Mouse (Mus musculus) heart, embryonic 16.5 days (tissue): ENCODE measurements at regions not wholly inside any gene's neighbourhood (a gene's known extent, or its start where the extent isn't known, plus 50 kb on each side); places are given as distances from the start of the nearest gene placed in this dataset.

ENCODE experiments used
- ATAC-seq: fragments of 200-750 bp; cut with Nextera tagmentation; replicated peaks from 2 replicates; pipeline ENCODE4 v1.8.0; 2017; ENCODE audit warnings: moderate number of reproducible peaks; ENCODE audit not compliant: insufficient read depth, low FRiP score; ENCODE audit errors: extremely low read depth
- H3K27ac ChIP-seq: fragments of 300-500 bp; sonication (generic); 2 replicates; pipeline ENCODE4 v1.5.1; 2014; ENCODE audit warnings: mild to moderate bottlenecking, low read length, control low read depth, moderate library complexity
- H3K27me3 ChIP-seq: fragments of 300-500 bp; sonication (generic); 2 replicates; pipeline ENCODE4 v1.6.1; 2014; ENCODE audit warnings: low read length, mixed read lengths; ENCODE audit not compliant: control insufficient read depth, insufficient read depth
- H3K36me3 ChIP-seq: fragments of 300-500 bp; sonication (generic); 2 replicates; pipeline ENCODE4 v1.6.1; 2014; ENCODE audit not compliant: control insufficient read depth, insufficient read depth
- H3K4me1 ChIP-seq: fragments of 300-500 bp; sonication (generic); 2 replicates; pipeline ENCODE4 v1.6.1; 2014; ENCODE audit warnings: low read length, mixed read lengths; ENCODE audit not compliant: control insufficient read depth, insufficient read depth
- H3K4me2 ChIP-seq: fragments of 300-500 bp; sonication (generic); 2 replicates; pipeline ENCODE4 v1.6.1; 2014; ENCODE audit warnings: low read depth, mild to moderate bottlenecking, control low read depth, low read length
- H3K4me3 ChIP-seq: fragments of 300-500 bp; sonication (generic); 2 replicates; pipeline ENCODE4 v1.5.1; 2014; ENCODE audit warnings: mild to moderate bottlenecking, control low read depth, low read length
- H3K9ac ChIP-seq: fragments of 300-500 bp; sonication (generic); 2 replicates; pipeline ENCODE4 v1.6.1; 2014; ENCODE audit warnings: low read length, control low read depth
- H3K9me3 ChIP-seq: fragments of 300-500 bp; sonication (generic); replicated peaks from 2 replicates; pipeline ENCODE4 v1.6.1; 2016; ENCODE audit warnings: low read length; ENCODE audit not compliant: control insufficient read depth
- WGBS: fragments of 180-500 bp; shearing (Covaris S2); extraction: QIAGEN DNeasy Blood & Tissue Kit; methylation state at CpG from one replicate; pipeline ENCODE4 v1.1.7; 2014; 5-methylcytosine and 5-hydroxymethylcytosine counted together

GRCm38 (mm10) chr9:91904066-91904465 lies 288.7 kb upstream of the Plscr5 start:
- no peak overlapping the region for H3K4me3 ChIP-seq
- no peaks in the 10 kb centered on the region for H3K27me3 ChIP-seq
- no peaks in the 10 kb centered on the region for H3K36me3 ChIP-seq
- no peak overlapping the region for H3K4me2 ChIP-seq
- H3K9ac ChIP-seq: no peak overlapping the region
- no peak overlapping the region for H3K27ac ChIP-seq
- WGBS: 82% methylated on average over 5 of the region's 5 CpGs
- H3K9me3 ChIP-seq: no peaks in the 10 kb centered on the region
- H3K4me1 ChIP-seq: no peaks in the 10 kb centered on the region
- ATAC-seq: no peak

GRCm38 (mm10) chr9:91900956-91901355 lies 291.8 kb upstream of the Plscr5 start:
- Histone ChIP-seq H3K4me1 (no peaks in the 10 kb centered on the region), H3K4me3 (no peak overlapping the region), H3K9ac (no peak overlapping the region), H3K4me2 (no peak overlapping the region), H3K27me3 (no peaks in the 10 kb centered on the region), H3K36me3 (no peaks in the 10 kb centered on the region), H3K27ac (no peak overlapping the region), H3K9me3 (no peaks in the 10 kb centered on the region)
- ATAC-seq: no peak

GRCm38 (mm10) chr9:91876823-91877222 lies 315.9 kb upstream of the Plscr5 start:
- H3K36me3 ChIP-seq: no peaks in the 10 kb centered on the region
- no peaks in the 10 kb centered on the region for H3K9me3 ChIP-seq
- 69% methylated on average over 1 of the region's 1 CpGs for WGBS
- H3K4me2 ChIP-seq: no peak overlapping the region
- H3K27me3 ChIP-seq: no peaks in the 10 kb centered on the region
- H3K4me1 ChIP-seq: no peaks in the 10 kb centered on the region
- no peak overlapping the region for H3K27ac ChIP-seq
- no peak overlapping the region for H3K4me3 ChIP-seq
- no peak for ATAC-seq
- no peak overlapping the region for H3K9ac ChIP-seq

GRCm38 (mm10) chr9:91831556-91831955 lies 361.2 kb upstream of the Plscr5 start:
- no peaks in the 10 kb centered on the region for H3K27me3 ChIP-seq
- H3K4me3 ChIP-seq: no peak overlapping the region
- no peaks in the 10 kb centered on the region for H3K4me1 ChIP-seq
- H3K36me3 ChIP-seq: no peaks in the 10 kb centered on the region
- no peaks in the 10 kb centered on the region for H3K9me3 ChIP-seq
- no peak for ATAC-seq
- WGBS: 52% methylated on average over 3 of the region's 3 CpGs
- H3K4me2 ChIP-seq: no peak overlapping the region
- H3K9ac ChIP-seq: no peak overlapping the region
- no peak overlapping the region for H3K27ac ChIP-seq

GRCm38 (mm10) chr9:91823733-91824487 lies 368.8 kb upstream of the Plscr5 start:
- Histone ChIP-seq H3K4me2 (no peak overlapping the region), H3K4me1 (no peaks in the 10 kb centered on the region), H3K9ac (no peak overlapping the region), H3K36me3 (no peaks in the 10 kb centered on the region), H3K27me3 (no peaks in the 10 kb centered on the region), H3K27ac (no peak overlapping the region), H3K4me3 (no peak overlapping the region), H3K9me3 (no peaks in the 10 kb centered on the region)
- WGBS: 51% methylated on average over 1 of the region's 1 CpGs
- no peak for ATAC-seq

GRCm38 (mm10) chr9:91818616-91819328 lies 374.0 kb upstream of the Plscr5 start:
- no peaks in the 10 kb centered on the region for H3K9me3 ChIP-seq
- no peaks in the 10 kb centered on the region for H3K27me3 ChIP-seq
- no peak overlapping the region for H3K4me3 ChIP-seq
- H3K36me3 ChIP-seq: no peaks in the 10 kb centered on the region
- ATAC-seq: no peak; the same call in 1 of the 2 replicates
- H3K4me1 ChIP-seq: no peaks in the 10 kb centered on the region
- WGBS: 70% methylated on average over 13 of the region's 13 CpGs
- no peak overlapping the region for H3K27ac ChIP-seq
- no peak overlapping the region for H3K9ac ChIP-seq
- H3K4me2 ChIP-seq: no peak overlapping the region

- ATAC-seq: no peak
- WGBS: 69% methylated on average over 3 of the region's 3 CpGs
- H3K27ac ChIP-seq: no peak overlapping the region
- H3K9ac ChIP-seq: no peak overlapping the region
- no peaks in the 10 kb centered on the region for H3K36me3 ChIP-seq
- H3K4me2 ChIP-seq: no peak overlapping the region
- H3K9me3 ChIP-seq: peaks cover 5% of the 10 kb centered on the region
- no peaks in the 10 kb centered on the region for H3K4me1 ChIP-seq
- no peaks in the 10 kb centered on the region for H3K27me3 ChIP-seq
- no peak overlapping the region for H3K4me3 ChIP-seq
These were observed 389.3 kb upstream of the Plscr5 start for GRCm38 (mm10) chr9:91803372-91803961.

- H3K4me2 ChIP-seq: no peak overlapping the region
- 74% methylated on average over 4 of the region's 4 CpGs for WGBS
These were observed 393.9 kb upstream of the Plscr5 start for GRCm38 (mm10) chr9:91798837-91799225.

GRCm38 (mm10) chr9:91798171-91798836 lies 394.4 kb upstream of the Plscr5 start:
- H3K4me3 ChIP-seq: no peak overlapping the region
- H3K27ac ChIP-seq: no peak overlapping the region
- no peaks in the 10 kb centered on the region for H3K27me3 ChIP-seq
- H3K4me2 ChIP-seq: no peak overlapping the region
- ATAC-seq: no peak
- 84% methylated on average over 10 of the region's 10 CpGs for WGBS
- H3K4me1 ChIP-seq: no peaks in the 10 kb centered on the region
- no peak overlapping the region for H3K9ac ChIP-seq
- H3K36me3 ChIP-seq: no peaks in the 10 kb centered on the region
- no peaks in the 10 kb centered on the region for H3K9me3 ChIP-seq

More at GRCm38 (mm10) chr9:91798837-91799225, 393.9 kb upstream of the Plscr5 start:
- Histone ChIP-seq H3K27me3 (no peaks in the 10 kb centered on the region), H3K4me1 (no peaks in the 10 kb centered on the region), H3K36me3 (no peaks in the 10 kb centered on the region), H3K9me3 (no peaks in the 10 kb centered on the region), H3K4me3 (no peak overlapping the region), H3K9ac (no peak overlapping the region), H3K27ac (no peak overlapping the region)
- no peak for ATAC-seq
